Mouse (Mus musculus): ENCODE results near the gene Rnf148. TPM values are rescaled to one million over a fixed set of nuclear protein-coding genes. Genes with fewer than 3 reads are reported as not detected.

Rnf148 gene
- polyA plus RNA-seq (2015; fragmentation: Nextera tagmentation; extraction: Ambion mirVana): not detected in 2 replicates

- no peak for ATAC-seq (replicated peaks; ENCODE audit: low FRiP score)
- Histone ChIP-seq H3K9ac (no peak within 1 kb of the TSS), H3K36me3 (no peaks in the 10 kb centered on the region), H3K27me3 (no peaks in the 10 kb centered on the region), H3K27ac (no peak within 1 kb of the TSS), H3K4me2 (no peak within 1 kb of the TSS), H3K4me3 (replicated peaks) (no peak within 1 kb of the TSS), H3K4me1 (no peaks in the 10 kb centered on the region), H3K9me3 (replicated peaks) (no peaks in the 10 kb centered on the region)
- 89% methylated on average over 2 of the region's 2 CpGs for WGBS
Observed at GRCm38 (mm10) chr6:23655036-23655435, at the start of gene Rnf148. TSS of gene Rnf148 (minus strand) at chr6:23655136.

GRCm38 (mm10) chr6:23700879-23701278 is 45.9 kb upstream of the Rnf148 start:
- Histone ChIP-seq H3K9ac (no peak overlapping the region), H3K27ac (no peak overlapping the region), H3K4me2 (no peak overlapping the region), H3K27me3 (no peaks in the 10 kb centered on the region), H3K4me1 (no peaks in the 10 kb centered on the region), H3K36me3 (no peaks in the 10 kb centered on the region), H3K9me3 (replicated peaks) (no peaks in the 10 kb centered on the region), H3K4me3 (replicated peaks) (no peak overlapping the region)
- WGBS: 76% methylated on average over 3 of the region's 3 CpGs
- ATAC-seq (replicated peaks; ENCODE audit: low FRiP score): no peak

GRCm38 (mm10) chr6:23678172-23678571 is 23.2 kb upstream of the Rnf148 start:
- no peaks in the 10 kb centered on the region for H3K36me3 ChIP-seq
- no peak for ATAC-seq (replicated peaks; ENCODE audit: low FRiP score)
- H3K4me1 ChIP-seq: no peaks in the 10 kb centered on the region
- 84% methylated on average over 1 of the region's 1 CpGs for WGBS
- no peak overlapping the region for H3K4me2 ChIP-seq
- no peaks in the 10 kb centered on the region for H3K9me3 ChIP-seq (replicated peaks)
- no peaks in the 10 kb centered on the region for H3K27me3 ChIP-seq
- no peak overlapping the region for H3K9ac ChIP-seq
- H3K27ac ChIP-seq: no peak overlapping the region
- no peak overlapping the region for H3K4me3 ChIP-seq (replicated peaks)

- ATAC-seq (replicated peaks; ENCODE audit: low FRiP score): no peak
- WGBS: 80% methylated on average over 2 of the region's 2 CpGs
- H3K9ac ChIP-seq: no peak within 1 kb of the TSS
- no peak within 1 kb of the TSS for H3K4me2 ChIP-seq
- H3K36me3 ChIP-seq: no peaks in the 10 kb centered on the region
- H3K27ac ChIP-seq: no peak within 1 kb of the TSS
- no peaks in the 10 kb centered on the region for H3K9me3 ChIP-seq (replicated peaks)
- H3K4me3 ChIP-seq (replicated peaks): no peak within 1 kb of the TSS
- no peaks in the 10 kb centered on the region for H3K27me3 ChIP-seq
- H3K4me1 ChIP-seq: no peaks in the 10 kb centered on the region
Observed at GRCm38 (mm10) chr6:23650205-23650604, 4.7 kb downstream of the Rnf148 start, which contains the start of gene Rnf133. TSS of gene Rnf133 (minus strand) at chr6:23650305.

- H3K27ac ChIP-seq: no peak overlapping the region
- H3K9me3 ChIP-seq (replicated peaks): no peaks in the 10 kb centered on the region
- no peak overlapping the region for H3K4me3 ChIP-seq (replicated peaks)
- ATAC-seq (replicated peaks; ENCODE audit: low FRiP score): no peak
- no peaks in the 10 kb centered on the region for H3K27me3 ChIP-seq
- no peaks in the 10 kb centered on the region for H3K4me1 ChIP-seq
- WGBS: 73% methylated on average over 8 of the region's 8 CpGs
- H3K9ac ChIP-seq: no peak overlapping the region
- no peaks in the 10 kb centered on the region for H3K36me3 ChIP-seq
- no peak overlapping the region for H3K4me2 ChIP-seq
Observed at GRCm38 (mm10) chr6:23648732-23649131, 6.2 kb downstream of the Rnf148 start.

- H3K27ac ChIP-seq: no peak overlapping the region
- no peaks in the 10 kb centered on the region for H3K27me3 ChIP-seq
- no peak overlapping the region for H3K4me2 ChIP-seq
- no peaks in the 10 kb centered on the region for H3K9me3 ChIP-seq (replicated peaks)
- H3K36me3 ChIP-seq: no peaks in the 10 kb centered on the region
- WGBS: 64% methylated on average over 7 of the region's 7 CpGs
- no peak overlapping the region for H3K9ac ChIP-seq
- ATAC-seq (replicated peaks; ENCODE audit: low FRiP score): no peak
- no peaks in the 10 kb centered on the region for H3K4me1 ChIP-seq
- no peak overlapping the region for H3K4me3 ChIP-seq (replicated peaks)
Observed at GRCm38 (mm10) chr6:23647627-23648247, 7.2 kb downstream of the Rnf148 start.

GRCm38 (mm10) chr6:23637081-23637480 is 17.9 kb downstream of the Rnf148 start:
- Histone ChIP-seq H3K27ac (no peak overlapping the region), H3K27me3 (no peaks in the 10 kb centered on the region), H3K36me3 (no peaks in the 10 kb centered on the region), H3K4me1 (no peaks in the 10 kb centered on the region), H3K9me3 (replicated peaks) (no peaks in the 10 kb centered on the region), H3K4me2 (no peak overlapping the region), H3K4me3 (replicated peaks) (no peak overlapping the region), H3K9ac (no peak overlapping the region)
- 75% methylated on average over 3 of the region's 3 CpGs for WGBS
- ATAC-seq (replicated peaks; ENCODE audit: low FRiP score): no peak

GRCm38 (mm10) chr6:23635208-23635607 is 19.7 kb downstream of the Rnf148 start:
- 91% methylated on average over 3 of the region's 3 CpGs for WGBS
- Histone ChIP-seq H3K9me3 (replicated peaks) (no peaks in the 10 kb centered on the region), H3K36me3 (no peaks in the 10 kb centered on the region), H3K4me3 (replicated peaks) (no peak overlapping the region), H3K4me1 (no peaks in the 10 kb centered on the region), H3K27ac (no peak overlapping the region), H3K9ac (no peak overlapping the region), H3K4me2 (no peak overlapping the region), H3K27me3 (no peaks in the 10 kb centered on the region)
- ATAC-seq (replicated peaks; ENCODE audit: low FRiP score): no peak

- ATAC-seq (replicated peaks; ENCODE audit: low FRiP score): no peak
- 73% methylated on average over 9 of the region's 9 CpGs for WGBS
Observed at GRCm38 (mm10) chr6:23634016-23634415, 20.9 kb downstream of the Rnf148 start.

GRCm38 (mm10) chr6:23630465-23630864 is 24.5 kb downstream of the Rnf148 start:
- Histone ChIP-seq H3K9ac (no peak overlapping the region), H3K27me3 (no peaks in the 10 kb centered on the region), H3K4me3 (replicated peaks) (no peak overlapping the region), H3K4me2 (no peak overlapping the region), H3K36me3 (no peaks in the 10 kb centered on the region), H3K4me1 (no peaks in the 10 kb centered on the region), H3K27ac (no peak overlapping the region), H3K9me3 (replicated peaks) (no peaks in the 10 kb centered on the region)
- 28% methylated on average over 4 of the region's 4 CpGs for WGBS
- ATAC-seq (replicated peaks; ENCODE audit: low FRiP score): no peak

More at GRCm38 (mm10) chr6:23634016-23634415, 20.9 kb downstream of the Rnf148 start:
- H3K27me3 ChIP-seq: no peaks in the 10 kb centered on the region
- H3K9ac ChIP-seq: no peak overlapping the region
- no peak overlapping the region for H3K4me3 ChIP-seq (replicated peaks)
- no peak overlapping the region for H3K27ac ChIP-seq
- no peak overlapping the region for H3K4me2 ChIP-seq
- no peaks in the 10 kb centered on the region for H3K9me3 ChIP-seq (replicated peaks)
- H3K36me3 ChIP-seq: no peaks in the 10 kb centered on the region
- no peaks in the 10 kb centered on the region for H3K4me1 ChIP-seq

Other genes with a start within 250 kb of the Rnf148 start
- 0.16 TPM in 1 of 2 replicates, not detected in the other for gene Rnf133, start 4.8 kb downstream of the Rnf148 start, polyA plus RNA-seq (2015; fragmentation: Nextera tagmentation; extraction: Ambion mirVana)
- 6.1 and 6.6 TPM in 2 replicates for gene Cadps2, start 184.3 kb upstream of the Rnf148 start, polyA plus RNA-seq (2015; fragmentation: Nextera tagmentation; extraction: Ambion mirVana)